Mouse (Mus musculus) layer of hippocampus, postnatal 36 days (tissue): ENCODE measurements around the gene Pls1. TPM values are rescaled to one million over a fixed set of nuclear protein-coding genes. Genes with fewer than 3 reads are reported as not detected.

Experiments used
- total RNA-seq, 2 experiments: library from RNA; stranded (reverse); gene quantifications; 2 replicates each; pipeline ENCODE4 v1.2.3; 2021

Pls1 gene
- total RNA-seq, 2 experiments from 2014 or later, result 9.2 to 10.2 TPM

Other genes starting within 250 kb of the Pls1 start
- 1 to 10 TPM; 2.1 to 3.2 TPM for gene Pcolce2, start 207.7 kb downstream of the Pls1 start, total RNA-seq
- 10 to 100 TPM; 43.7 to 52.3 TPM for gene Trpc1, start 94.9 kb downstream of the Pls1 start, total RNA-seq
- 10 to 100 TPM; 10.7 to 11.5 TPM for gene Atr, start 12.3 kb upstream of the Pls1 start, total RNA-seq
- gene Xrn1, start 109.4 kb upstream of the Pls1 start, total RNA-seq, result 10 to 100 TPM; 30.0 to 31.2 TPM